Mouse (Mus musculus) embryo, embryonic 9.5 days (tissue): ENCODE data around the gene Aco2.
"Not testable (repeated sequence)": the region's sequence is repeated elsewhere in the genome, so short reads cannot be mapped to it uniquely, and the experiment has no call there.

Experiments
- DNase-seq: peaks from one replicate; pipeline ENCODE4 v3.0.0-alpha.2; 2017; ENCODE audit errors: extremely low spot score

Aco2 gene

DNA sequence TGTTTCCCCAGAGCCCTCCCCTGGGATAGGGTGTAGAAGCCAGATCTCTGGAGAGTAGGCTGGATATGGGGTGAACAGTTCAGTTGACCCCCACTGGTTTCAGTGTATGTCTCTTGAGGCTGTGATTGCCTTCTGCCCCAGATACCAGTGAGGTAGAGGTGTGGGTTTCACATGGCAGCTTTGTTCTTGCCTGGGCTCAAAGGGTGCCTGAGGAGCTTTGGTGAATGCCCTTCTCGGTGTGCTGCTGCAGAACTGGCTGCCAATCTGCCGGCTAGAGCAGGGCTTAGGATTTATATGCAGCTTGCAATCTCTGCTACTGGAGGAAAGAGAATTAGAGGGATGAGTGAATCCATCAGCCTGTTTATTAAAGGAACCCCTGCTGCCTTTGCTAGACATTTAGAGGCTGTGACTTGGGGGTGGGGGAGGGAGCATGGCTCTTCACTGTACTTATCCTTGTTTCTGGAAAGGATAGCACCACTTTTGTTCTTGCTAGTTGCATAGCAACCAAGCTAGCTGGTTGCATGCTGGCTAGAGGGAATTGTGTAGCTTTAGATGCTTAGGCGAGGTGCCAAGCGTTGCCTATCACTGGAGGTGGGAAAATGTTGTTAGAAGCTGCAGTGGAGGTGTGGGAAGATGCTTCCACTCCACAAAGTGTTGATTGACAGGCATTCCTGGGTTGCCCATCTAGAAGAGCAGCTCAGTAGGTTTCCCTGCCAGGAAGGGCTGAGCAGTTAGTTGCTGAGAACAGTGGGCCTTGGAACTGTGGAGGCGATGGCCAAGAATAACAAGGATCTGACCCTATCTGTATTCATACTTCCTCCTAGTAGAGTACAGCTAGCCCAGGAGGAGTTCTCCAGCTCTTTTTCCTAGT, 7.7 kb downstream of the Aco2 start:
- DNase-seq = no peak

DNA sequence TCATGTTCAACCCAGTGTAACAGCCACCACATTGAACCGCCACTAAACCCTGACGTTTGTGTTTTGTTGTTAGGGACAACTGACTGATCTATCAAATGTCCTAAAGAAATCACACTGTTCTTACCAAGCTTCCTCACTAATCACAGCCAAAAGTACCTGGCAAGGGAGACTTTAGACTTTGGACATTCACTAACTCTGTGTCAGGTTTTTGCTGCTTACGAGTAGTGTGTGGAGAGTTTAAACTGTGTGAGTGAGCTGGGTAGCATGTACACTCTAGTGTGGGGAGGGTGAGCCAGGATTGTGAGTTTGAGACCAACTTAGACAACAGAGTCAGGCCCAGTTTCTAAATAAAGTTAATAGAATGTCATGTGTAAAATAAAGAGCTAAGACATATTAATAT, 10.2 kb downstream of the Aco2 start:
- DNase-seq = no peak

- DNase-seq = no peak
These were observed 13.4 kb downstream of the Aco2 start for GRCm38 (mm10) chr15:81885418-81885934.

GRCm38 (mm10) chr15:81886795-81887550, 14.9 kb downstream of the Aco2 start:
- no peak for DNase-seq

DNA sequence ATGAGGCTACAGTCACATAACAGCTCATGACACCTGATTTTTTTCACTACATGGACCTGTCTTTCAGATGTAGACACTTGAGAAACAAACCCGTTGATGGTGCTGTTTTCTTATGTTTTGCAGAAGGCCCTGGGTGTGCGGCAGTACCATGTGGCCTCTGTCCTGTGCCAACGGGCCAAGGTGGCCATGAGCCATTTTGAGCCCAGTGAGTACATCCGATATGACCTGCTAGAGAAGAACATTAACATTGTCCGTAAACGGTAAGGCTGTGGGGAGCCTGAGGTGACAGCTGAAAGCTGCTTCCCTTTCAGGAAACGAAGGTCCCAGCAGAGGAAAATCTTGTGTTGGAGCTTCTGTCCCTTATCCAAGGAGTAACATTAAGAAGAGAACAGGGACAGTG, 17.1 kb downstream of the Aco2 start:
- DNase-seq = no peak

DNA sequence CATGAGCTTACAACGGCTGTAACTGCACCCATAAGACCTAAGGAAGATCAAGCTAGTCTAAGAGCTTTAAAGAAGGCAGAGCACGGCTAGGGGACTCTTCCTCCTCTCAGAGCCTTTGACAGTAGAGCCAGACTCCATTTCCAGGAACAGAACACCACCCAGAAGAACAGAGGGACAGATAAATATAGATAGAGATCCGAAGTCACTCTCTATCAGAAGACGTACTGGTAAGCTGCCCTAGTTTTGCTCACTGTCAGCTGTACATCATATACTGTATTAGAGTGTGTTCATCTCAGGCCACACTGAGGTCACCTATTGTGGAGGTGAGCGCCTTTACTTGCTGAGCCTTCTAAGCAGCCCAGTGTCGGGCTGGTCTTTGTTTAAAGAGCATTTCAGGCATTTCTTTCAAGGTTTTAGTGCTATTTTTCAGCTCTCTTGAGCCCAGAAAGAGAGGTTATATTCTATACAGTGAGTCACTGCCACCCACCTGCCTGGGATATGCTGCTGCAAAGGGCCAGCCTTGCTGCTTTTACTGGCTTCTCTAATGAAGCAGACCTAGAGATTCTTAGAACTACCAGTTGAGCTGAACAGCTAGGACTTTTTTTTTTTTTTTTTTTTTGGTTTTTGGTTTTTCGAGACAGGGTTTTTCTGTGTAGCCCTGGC, 19.2 kb downstream of the Aco2 start:
- DNase-seq = no peak

- no peak for DNase-seq
These were observed 19.9 kb downstream of the Aco2 start for GRCm38 (mm10) chr15:81891822-81892580.

- DNase-seq = no peak
These were observed 21.9 kb downstream of the Aco2 start for GRCm38 (mm10) chr15:81894002-81894401.

GRCm38 (mm10) chr15:81896407-81896806, 24.3 kb downstream of the Aco2 start:
- no peak for DNase-seq

DNA sequence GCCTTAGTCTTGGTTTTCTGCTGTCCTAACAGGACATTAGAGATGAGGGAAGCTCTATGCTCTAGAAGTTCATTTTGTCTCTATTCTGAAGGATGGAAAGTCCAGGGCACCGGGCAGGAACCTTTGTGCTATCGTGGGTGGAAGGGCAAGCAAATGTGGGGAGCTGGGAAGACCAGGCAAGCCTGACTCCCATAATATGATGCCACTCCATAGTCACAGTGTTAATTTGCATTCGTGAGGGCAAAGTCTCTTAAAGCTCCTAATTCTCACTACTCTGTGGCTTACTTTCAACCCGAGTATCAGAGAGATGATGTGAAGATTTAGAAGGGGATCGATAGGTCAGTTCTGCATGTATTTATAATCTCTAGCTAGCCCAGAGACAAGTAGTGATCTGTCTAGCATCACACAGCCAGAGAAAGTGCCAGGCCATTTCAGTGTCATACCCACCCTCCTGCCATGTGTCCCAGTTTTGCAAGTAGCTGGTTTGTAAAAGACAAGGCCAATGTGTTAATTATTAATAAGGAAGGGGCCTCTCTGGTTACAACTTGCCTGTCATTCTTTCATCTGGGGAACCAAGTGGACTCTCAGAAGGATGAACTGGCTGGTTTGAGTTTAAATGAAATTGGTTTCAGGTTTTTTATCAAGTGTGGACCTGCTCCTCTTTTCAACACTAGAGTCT, 25.6 kb downstream of the Aco2 start:
- DNase-seq = no peak

- DNase-seq = no peak
These were observed 26.6 kb downstream of the Aco2 start for GRCm38 (mm10) chr15:81898751-81899150.

- DNase-seq = peak; percentile 61
These were observed 32.8 kb downstream of the Aco2 start for GRCm38 (mm10) chr15:81904939-81905338.

DNA sequence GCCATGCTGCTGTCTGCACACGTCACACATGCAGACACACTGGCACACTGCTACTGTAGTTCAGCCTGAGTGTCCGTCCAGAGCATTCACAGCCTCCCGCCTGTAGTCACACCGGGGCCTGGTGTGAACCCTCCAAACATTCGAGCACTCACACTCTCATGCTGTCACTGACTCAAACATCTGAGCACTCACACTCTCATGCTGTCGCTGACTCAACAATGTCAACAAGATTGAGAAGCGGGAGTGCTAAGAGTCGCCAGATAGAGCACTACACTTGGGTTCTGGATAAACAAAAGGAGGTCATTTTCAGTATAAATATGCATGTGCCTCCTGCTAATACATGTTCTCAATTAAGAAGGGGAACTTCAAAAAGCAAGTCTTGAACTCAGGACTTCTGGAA, 35.8 kb downstream of the Aco2 start:
- DNase-seq = no peak

DNA sequence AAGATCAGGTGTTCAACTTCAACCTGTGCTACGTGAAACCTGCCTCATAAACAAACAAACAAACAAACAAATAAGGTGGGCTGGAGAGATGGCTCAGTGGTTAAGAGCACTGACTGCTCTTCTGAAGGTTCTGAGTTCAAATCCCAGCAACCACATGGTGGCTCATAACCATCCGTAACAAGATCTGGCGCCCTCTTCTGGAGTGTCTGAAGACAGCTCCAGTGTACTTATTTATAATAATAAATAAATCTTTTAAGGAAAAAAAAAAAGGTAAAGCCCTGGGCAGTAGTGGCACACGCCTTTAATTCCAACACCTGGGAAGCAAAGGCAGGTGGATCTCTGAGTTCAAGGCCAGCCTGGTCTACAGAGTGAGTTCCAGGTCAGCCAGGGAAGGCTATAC, 36.7 kb downstream of the Aco2 start:
- not testable (repeated sequence) for DNase-seq

- no peak for DNase-seq
These were observed 40.4 kb downstream of the Aco2 start for GRCm38 (mm10) chr15:81912498-81912897.

GRCm38 (mm10) chr15:81914668-81915067, 42.6 kb downstream of the Aco2 start:
- DNase-seq = no peak

DNA sequence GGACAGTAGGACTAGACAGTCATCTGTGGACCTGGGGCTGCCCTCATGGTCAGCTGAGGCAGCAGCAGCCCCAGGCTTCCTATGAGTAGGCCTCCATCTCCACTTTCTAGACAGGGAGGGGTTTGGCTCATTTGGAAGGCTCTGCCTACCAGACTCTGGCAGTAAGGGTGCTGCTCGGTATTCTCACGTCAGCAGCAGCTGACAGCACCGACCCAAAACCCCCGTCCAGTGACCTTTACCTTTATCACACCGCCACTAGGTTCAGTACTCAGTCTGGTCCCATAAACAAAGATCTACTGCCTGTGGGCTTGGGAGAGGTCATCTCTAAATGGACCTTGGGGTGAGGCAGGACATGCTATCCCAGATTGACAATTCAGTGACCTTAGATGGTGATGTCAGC, 43.6 kb downstream of the Aco2 start:
- DNase-seq = no peak

- DNase-seq = no peak
These were observed 45.1 kb downstream of the Aco2 start for GRCm38 (mm10) chr15:81917201-81917600.

DNA sequence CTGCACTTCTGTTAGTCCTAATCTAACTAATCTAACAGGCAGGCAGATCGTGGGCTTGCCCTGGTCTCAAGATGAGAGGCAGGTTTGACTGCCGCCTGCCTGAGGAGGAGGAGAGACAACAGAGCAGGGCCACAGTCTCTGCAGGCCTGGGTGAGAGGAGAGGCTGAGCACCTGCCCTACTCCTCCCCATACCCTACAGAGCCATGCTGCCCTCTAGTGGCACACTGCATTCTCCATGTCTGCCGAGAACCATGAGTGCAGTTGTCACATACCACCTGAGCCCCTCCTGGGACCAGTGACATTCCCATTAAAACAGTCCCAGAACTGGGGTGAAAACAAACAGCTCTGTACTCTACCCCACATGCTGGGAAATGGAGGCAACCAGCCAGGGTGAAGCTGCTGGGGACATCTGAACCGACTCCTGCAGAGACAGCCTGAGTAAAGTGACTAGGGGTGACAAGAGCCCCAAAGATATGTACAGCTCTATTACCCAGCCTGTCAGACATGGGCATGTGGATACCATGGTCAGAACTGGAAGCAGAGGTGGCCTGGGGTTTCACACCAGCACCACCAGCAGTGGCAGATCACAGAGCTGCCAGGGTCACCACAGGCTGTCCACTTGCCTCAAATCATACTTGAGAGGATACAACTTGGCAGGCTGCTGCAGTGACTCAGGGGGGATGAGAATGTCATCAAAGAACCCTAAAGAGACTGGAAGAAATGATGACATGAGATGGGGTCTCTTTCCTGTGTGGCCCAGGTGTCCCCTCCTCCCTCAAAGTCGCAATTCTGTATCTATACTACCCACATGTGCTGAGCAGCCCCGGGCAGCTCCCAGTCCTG, 45.7 kb downstream of the Aco2 start:
- peak; percentile 53 for DNase-seq

DNA sequence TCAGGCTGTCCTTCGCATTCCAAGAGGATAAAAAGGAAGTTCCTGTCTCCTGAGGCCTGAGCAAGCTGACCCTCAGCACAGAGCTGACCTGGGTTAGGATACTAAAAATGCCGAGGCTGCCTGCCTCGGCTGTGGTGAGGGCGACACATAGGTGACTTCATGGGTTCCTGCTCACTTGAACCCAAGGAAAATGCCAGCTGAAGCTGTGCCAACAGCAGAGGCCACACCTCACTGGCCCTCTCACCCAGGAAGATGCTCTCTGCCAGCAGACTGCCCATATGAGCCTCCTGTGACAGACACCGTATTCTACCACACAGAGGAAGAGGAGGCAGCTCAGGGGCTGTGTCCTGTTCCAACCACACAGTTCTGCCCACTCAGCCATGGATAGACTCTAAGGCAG, 47.0 kb downstream of the Aco2 start:
- no peak for DNase-seq
